Mouse (Mus musculus) midbrain, embryonic 10.5 days (tissue): Measurements from ENCODE around the gene Rpp40. TPM values are rescaled to one million over a fixed set of nuclear protein-coding genes. Genes with fewer than 3 reads are reported as not detected.

Experiments
- DNase-seq: peaks from one replicate; pipeline ENCODE4 v3.0.0-alpha.2; 2017; ENCODE audit warnings: low spot score
- H3K27ac ChIP-seq: fragments of 300-500 bp; sonication (generic); replicated peaks from 2 replicates; pipeline ENCODE4 v1.5.1; 2016; ENCODE audit warnings: mild to moderate bottlenecking
- H3K27me3 ChIP-seq: fragments of 300-500 bp; sonication (generic); 2 replicates; pipeline ENCODE4 v1.6.1; 2016; ENCODE audit warnings: low read depth, mild to moderate bottlenecking; ENCODE audit not compliant: poor library complexity, severe bottlenecking
- H3K36me3 ChIP-seq: fragments of 300-500 bp; sonication (generic); 2 replicates; pipeline ENCODE4 v1.6.1; 2016; ENCODE audit warnings: mild to moderate bottlenecking, moderate library complexity
- H3K4me1 ChIP-seq: fragments of 300-500 bp; sonication (generic); 2 replicates; pipeline ENCODE4 v1.6.1; 2016
- H3K4me3 ChIP-seq: fragments of 300-500 bp; sonication (generic); 2 replicates; pipeline ENCODE4 v1.5.1; 2016; ENCODE audit warnings: mild to moderate bottlenecking, moderate library complexity
- H3K9me3 ChIP-seq: fragments of 300-500 bp; sonication (generic); replicated peaks from 2 replicates; pipeline ENCODE4 v1.6.1; 2016; ENCODE audit warnings: mild to moderate bottlenecking
- WGBS: fragments of 180-500 bp; shearing (Covaris S2); methylation state at CpG from one replicate; pipeline ENCODE4 v1.1.7; 2016; 5-methylcytosine and 5-hydroxymethylcytosine counted together
- polyA plus RNA-seq: library from polyadenylated mRNA; unstranded; fragments of >200 nt; fragmentation: Nextera tagmentation; extraction: Ambion mirVana; gene quantifications from 2 replicates; pipeline ENCODE4 v1.2.1, GENCODE M21; 2016

Gene Rpp40
- polyA plus RNA-seq, 1 experiment from 2014 or later: 25.6 TPM

GRCm38 (mm10) chr13:35879519-35879918, 26.6 kb downstream of the Rpp40 start:
- WGBS: 82% methylated on average over 5 of the region's 5 CpGs
- Histone ChIP-seq H3K27me3 (no peaks in the 10 kb centered on the region), H3K4me1 (no peaks in the 10 kb centered on the region), H3K27ac (no peak overlapping the region), H3K4me3 (no peak overlapping the region), H3K36me3 (peaks cover under 1% of the 10 kb centered on the region; the same call in 1 of the 2 replicates), H3K9me3 (no peaks in the 10 kb centered on the region)
- no peak for DNase-seq

- H3K27me3 ChIP-seq: no peaks in the 10 kb centered on the region
- no peaks in the 10 kb centered on the region for H3K4me1 ChIP-seq
- no peak overlapping the region for H3K27ac ChIP-seq
- no peaks in the 10 kb centered on the region for H3K9me3 ChIP-seq
- H3K36me3 ChIP-seq: peaks cover 5% of the 10 kb centered on the region; the same call in 1 of the 2 replicates
- WGBS: 58% methylated on average over 5 of the region's 5 CpGs
- H3K4me3 ChIP-seq: no peak overlapping the region
- DNase-seq: no peak
Observed at GRCm38 (mm10) chr13:35879068-35879467, 27.1 kb downstream of the Rpp40 start.

DNA sequence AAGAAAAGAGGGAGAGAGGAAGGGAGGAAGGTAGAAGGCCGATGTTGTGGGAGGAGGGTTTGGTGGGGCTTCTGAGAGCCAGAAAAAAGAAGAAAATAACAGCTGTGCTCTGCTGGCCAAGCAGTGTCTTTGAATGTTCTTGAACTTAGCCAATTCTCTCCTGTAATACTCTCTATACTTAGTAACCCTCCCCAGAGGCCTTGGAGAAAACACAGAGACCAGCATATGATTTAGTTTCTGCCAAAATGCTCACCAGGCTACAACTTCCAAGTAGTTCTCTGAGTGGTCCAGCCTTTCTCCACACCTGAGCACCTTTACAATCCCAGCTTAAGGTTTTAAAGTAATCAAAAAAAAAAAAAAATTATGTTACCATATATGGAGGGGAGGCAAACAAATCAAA, 27.9 kb downstream of the Rpp40 start:
- no peak overlapping the region for H3K27ac ChIP-seq
- DNase-seq: no peak
- H3K4me1 ChIP-seq: no peaks in the 10 kb centered on the region
- H3K27me3 ChIP-seq: no peaks in the 10 kb centered on the region
- 72% methylated on average over 1 of the region's 1 CpGs for WGBS
- H3K4me3 ChIP-seq: no peak overlapping the region
- H3K9me3 ChIP-seq: no peaks in the 10 kb centered on the region
- H3K36me3 ChIP-seq: peaks cover 6% of the 10 kb centered on the region; the same call in 1 of the 2 replicates

GRCm38 (mm10) chr13:35875396-35875795, 30.8 kb downstream of the Rpp40 start:
- Histone ChIP-seq H3K36me3 (peaks cover 8% of the 10 kb centered on the region; the same call in 1 of the 2 replicates), H3K4me1 (no peaks in the 10 kb centered on the region), H3K9me3 (no peaks in the 10 kb centered on the region), H3K4me3 (no peak overlapping the region), H3K27me3 (no peaks in the 10 kb centered on the region), H3K27ac (no peak overlapping the region)
- 90% methylated on average over 5 of the region's 5 CpGs for WGBS
- DNase-seq: no peak

- H3K27ac ChIP-seq: no peak overlapping the region
- no peaks in the 10 kb centered on the region for H3K9me3 ChIP-seq
- no peaks in the 10 kb centered on the region for H3K27me3 ChIP-seq
- no peaks in the 10 kb centered on the region for H3K4me1 ChIP-seq
- no peak overlapping the region for H3K4me3 ChIP-seq
- no peak for DNase-seq
- peaks cover 13% of the 10 kb centered on the region for H3K36me3 ChIP-seq
- WGBS: 86% methylated on average over 3 of the region's 3 CpGs
Observed at GRCm38 (mm10) chr13:35871107-35871506, 35.1 kb downstream of the Rpp40 start.

DNA sequence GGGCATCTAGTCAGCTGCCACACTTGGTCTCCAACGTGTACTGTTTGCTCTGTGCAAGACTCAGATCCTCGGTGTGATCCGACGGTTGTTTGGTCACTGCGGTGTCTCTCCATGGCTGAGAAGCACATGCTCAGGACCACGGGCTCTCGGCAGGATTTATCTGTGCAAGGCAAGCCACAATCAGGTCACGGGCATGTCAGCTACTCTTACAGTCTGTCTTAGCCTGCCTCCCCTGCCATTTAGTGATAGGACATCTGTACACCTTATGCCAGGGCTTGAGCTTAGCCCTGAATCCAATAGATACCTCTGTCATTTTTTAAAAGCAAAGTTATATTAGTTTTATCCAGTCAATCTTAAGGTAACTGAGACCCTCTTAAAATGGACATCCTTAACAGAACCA, 35.5 kb downstream of the Rpp40 start:
- 96% methylated on average over 8 of the region's 8 CpGs for WGBS
- H3K36me3 ChIP-seq: peaks cover 18% of the 10 kb centered on the region
- no peaks in the 10 kb centered on the region for H3K27me3 ChIP-seq
- no peaks in the 10 kb centered on the region for H3K4me1 ChIP-seq
- no peak for DNase-seq
- no peak overlapping the region for H3K4me3 ChIP-seq
- no peak overlapping the region for H3K27ac ChIP-seq
- no peaks in the 10 kb centered on the region for H3K9me3 ChIP-seq

DNA sequence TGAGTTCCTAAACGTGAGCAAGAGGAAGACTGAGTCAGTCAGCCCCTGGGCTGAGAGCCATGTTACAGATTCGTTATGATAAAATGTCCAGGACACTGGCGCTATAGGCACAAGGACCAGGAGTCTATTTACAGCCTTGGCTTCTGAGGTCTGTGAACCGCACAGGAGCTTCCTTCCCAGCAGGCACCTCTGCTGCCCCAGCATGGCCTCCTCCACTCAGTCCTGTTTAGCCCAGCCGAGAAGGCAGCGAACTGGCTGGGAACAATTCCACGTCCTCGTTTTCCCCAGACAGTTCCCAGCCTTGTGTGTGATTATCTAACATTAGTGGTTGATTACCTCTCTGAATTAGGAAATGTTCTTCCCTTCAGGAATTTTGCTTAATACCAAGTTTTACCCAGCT, 45.2 kb downstream of the Rpp40 start:
- Histone ChIP-seq H3K27me3 (no peaks in the 10 kb centered on the region), H3K4me1 (no peaks in the 10 kb centered on the region; the same call in 1 of the 2 replicates), H3K9me3 (no peaks in the 10 kb centered on the region), H3K36me3 (peaks cover 52% of the 10 kb centered on the region), H3K27ac (no peak overlapping the region), H3K4me3 (no peak overlapping the region)
- 83% methylated on average over 8 of the region's 8 CpGs for WGBS
- DNase-seq: no peak

GRCm38 (mm10) chr13:35857486-35857885, 48.7 kb downstream of the Rpp40 start:
- WGBS: 75% methylated on average over 7 of the region's 7 CpGs

GRCm38 (mm10) chr13:35852851-35853575, 53.1 kb downstream of the Rpp40 start:
- WGBS: 86% methylated on average over 2 of the region's 2 CpGs
- DNase-seq: no peak
- Histone ChIP-seq H3K27me3 (no peaks in the 10 kb centered on the region), H3K4me3 (no peak overlapping the region), H3K36me3 (peaks cover 14% of the 10 kb centered on the region), H3K4me1 (peaks cover 6% of the 10 kb centered on the region), H3K27ac (no peak overlapping the region), H3K9me3 (no peaks in the 10 kb centered on the region)

More at GRCm38 (mm10) chr13:35857486-35857885, 48.7 kb downstream of the Rpp40 start:
- DNase-seq: no peak
- H3K4me3 ChIP-seq: no peak overlapping the region
- H3K36me3 ChIP-seq: peaks cover 22% of the 10 kb centered on the region
- H3K9me3 ChIP-seq: no peaks in the 10 kb centered on the region
- H3K27me3 ChIP-seq: no peaks in the 10 kb centered on the region
- H3K27ac ChIP-seq: no peak overlapping the region
- peaks cover 5% of the 10 kb centered on the region for H3K4me1 ChIP-seq

- H3K4me1 ChIP-seq: peaks cover 6% of the 10 kb centered on the region; the same call in 1 of the 2 replicates
- H3K9me3 ChIP-seq: no peaks in the 10 kb centered on the region
- no peaks in the 10 kb centered on the region for H3K27me3 ChIP-seq
- no peak overlapping the region for H3K27ac ChIP-seq
- H3K4me3 ChIP-seq: no peak overlapping the region
- WGBS: 94% methylated on average over 6 of the region's 6 CpGs
- no peak for DNase-seq
- peaks cover 1% of the 10 kb centered on the region; the same call in 1 of the 2 replicates for H3K36me3 ChIP-seq
Observed at GRCm38 (mm10) chr13:35851581-35851980, 54.6 kb downstream of the Rpp40 start.

GRCm38 (mm10) chr13:35848694-35849093, 57.5 kb downstream of the Rpp40 start:
- DNase-seq: no peak
- Histone ChIP-seq H3K4me3 (no peak overlapping the region), H3K36me3 (no peaks in the 10 kb centered on the region), H3K27me3 (no peaks in the 10 kb centered on the region), H3K4me1 (peaks cover 6% of the 10 kb centered on the region; the same call in 1 of the 2 replicates), H3K27ac (no peak overlapping the region), H3K9me3 (no peaks in the 10 kb centered on the region)
- 88% methylated on average over 3 of the region's 3 CpGs for WGBS

- H3K9me3 ChIP-seq: no peaks in the 10 kb centered on the region
- DNase-seq: no peak
- WGBS: 75% methylated on average over 3 of the region's 3 CpGs
- H3K27me3 ChIP-seq: no peaks in the 10 kb centered on the region
- H3K27ac ChIP-seq: no peak overlapping the region
- peaks cover 7% of the 10 kb centered on the region; the same call in 1 of the 2 replicates for H3K36me3 ChIP-seq
- no peak overlapping the region for H3K4me3 ChIP-seq
- peaks cover 11% of the 10 kb centered on the region for H3K4me1 ChIP-seq
Observed at GRCm38 (mm10) chr13:35845306-35845705, 60.9 kb downstream of the Rpp40 start.
